Mouse (Mus musculus) adrenal gland, postnatal 10 days (tissue): ENCODE data around the gene Best1. TPM values are rescaled to one million over a fixed set of nuclear protein-coding genes. Genes with fewer than 3 reads are reported as not detected.
"Not testable (repeated sequence)": the region's sequence is repeated elsewhere in the genome, so short reads cannot be mapped to it uniquely, and the experiment has no call there.

Experiments used
- DNase-seq: peaks from one replicate; pipeline ENCODE4 v3.0.0; 2021; ENCODE audit warnings: mixed read lengths
- total RNA-seq, 2 experiments: library from RNA; stranded (reverse); gene quantifications; 2 replicates each; pipeline ENCODE4 v1.2.3; 2021

The Best1 gene
- total RNA-seq, 2 experiments from 2014 or later = 0.39 to 0.45 TPM

DNA sequence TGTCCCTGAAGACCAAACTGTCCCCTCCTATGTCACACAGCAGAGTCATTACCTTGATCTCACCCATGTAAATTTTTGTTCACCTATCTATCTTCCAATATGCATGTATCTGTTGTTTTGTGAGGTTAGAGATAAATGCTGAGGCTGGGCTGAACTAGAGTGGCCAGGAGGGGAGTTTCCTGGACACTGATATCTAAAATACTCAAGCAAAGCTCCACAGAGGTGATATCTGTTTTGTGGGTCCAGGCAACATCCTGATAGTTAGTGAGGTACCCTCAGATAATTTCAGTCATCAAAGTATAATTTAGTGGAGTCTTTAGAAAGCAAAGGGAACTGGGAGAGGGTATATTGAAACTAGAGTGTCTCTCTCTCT is 11.6 kb downstream of the Best1 start:
- no peak for DNase-seq

DNA sequence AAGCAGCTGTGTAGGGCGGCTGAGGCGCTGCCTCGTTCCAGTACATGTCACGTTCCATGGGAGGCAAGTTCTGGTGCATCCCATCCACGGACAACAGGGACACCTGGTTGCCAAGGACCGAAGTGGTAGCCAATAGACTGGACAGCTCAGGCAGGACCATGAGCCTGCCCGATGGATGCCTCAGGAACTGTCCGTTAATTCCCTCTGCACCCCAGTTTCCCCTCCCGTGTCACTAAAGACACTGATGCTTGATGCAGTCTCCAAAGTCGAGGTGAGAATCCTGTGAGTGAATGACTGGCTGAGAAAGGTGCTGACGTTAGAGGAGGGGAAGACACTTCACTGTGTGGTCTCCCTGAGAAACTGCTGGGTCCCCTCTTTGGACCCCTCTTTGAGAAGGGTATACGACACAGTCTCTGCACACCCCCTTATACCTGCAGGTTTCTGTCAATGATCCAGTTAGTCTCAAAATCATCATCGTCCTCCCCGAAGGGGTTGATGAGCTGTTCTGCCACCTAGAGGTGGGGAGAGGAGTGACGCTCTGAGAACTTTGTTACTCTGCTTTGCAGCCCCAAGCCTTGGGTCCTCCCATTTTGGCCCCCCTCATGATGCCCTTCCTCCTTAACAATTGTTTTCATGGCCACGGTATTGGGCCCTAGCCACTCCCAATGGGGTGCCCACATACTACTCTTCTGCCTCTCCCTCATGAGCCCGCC is 12.1 kb downstream of the Best1 start:
- peak; percentile 49 for DNase-seq

DNA sequence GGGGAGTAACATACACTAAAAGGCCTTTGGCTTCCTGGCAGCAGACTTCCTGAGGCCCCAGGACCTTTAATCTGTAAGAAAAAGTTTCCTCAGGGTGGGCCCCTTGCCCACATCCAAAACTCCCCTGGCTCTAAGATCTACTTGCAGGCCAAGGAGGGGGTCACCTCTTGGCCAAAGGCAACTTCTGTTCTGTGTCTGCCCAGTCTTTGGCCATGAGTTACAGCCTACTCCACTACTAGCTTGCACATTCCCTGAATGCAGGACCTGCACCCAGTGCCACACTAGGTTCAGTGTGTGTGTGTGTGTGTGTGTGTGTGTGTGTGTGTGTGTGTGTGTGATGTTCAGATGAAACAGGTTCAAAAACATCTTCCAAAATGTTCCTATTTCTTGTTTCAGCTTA is 13.8 kb downstream of the Best1 start:
- DNase-seq = no peak

GRCm38 (mm10) chr19:9987192-9987591 is 14.2 kb downstream of the Best1 start:
- no peak for DNase-seq

DNA sequence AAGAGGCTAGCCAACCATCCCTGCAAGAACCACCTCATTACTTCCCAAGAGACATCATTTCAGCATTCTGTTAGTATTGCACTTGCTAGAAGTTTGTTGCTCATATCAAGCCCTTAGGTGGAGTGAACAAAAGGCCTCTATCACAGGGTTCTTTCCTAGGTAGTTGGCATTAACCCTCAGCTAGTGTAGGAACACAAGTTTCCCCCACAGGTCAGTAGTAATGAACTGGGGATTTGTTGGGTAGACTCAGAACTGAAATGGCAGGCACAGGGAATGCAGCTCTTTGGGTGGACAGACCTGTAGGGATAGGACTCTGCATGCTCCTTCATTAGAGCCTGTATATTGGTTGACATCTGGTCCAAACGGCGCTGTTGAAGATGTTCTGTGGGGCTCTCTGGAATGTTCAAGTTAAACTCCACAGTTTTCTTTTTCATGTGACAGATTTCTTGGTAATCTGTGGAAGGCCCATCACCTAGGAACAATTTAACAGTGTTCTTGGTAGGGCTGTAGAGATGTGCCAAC is 15.5 kb downstream of the Best1 start:
- no peak for DNase-seq

- DNase-seq = no peak
Observed at GRCm38 (mm10) chr19:9985190-9985899, 16.1 kb downstream of the Best1 start.

DNA sequence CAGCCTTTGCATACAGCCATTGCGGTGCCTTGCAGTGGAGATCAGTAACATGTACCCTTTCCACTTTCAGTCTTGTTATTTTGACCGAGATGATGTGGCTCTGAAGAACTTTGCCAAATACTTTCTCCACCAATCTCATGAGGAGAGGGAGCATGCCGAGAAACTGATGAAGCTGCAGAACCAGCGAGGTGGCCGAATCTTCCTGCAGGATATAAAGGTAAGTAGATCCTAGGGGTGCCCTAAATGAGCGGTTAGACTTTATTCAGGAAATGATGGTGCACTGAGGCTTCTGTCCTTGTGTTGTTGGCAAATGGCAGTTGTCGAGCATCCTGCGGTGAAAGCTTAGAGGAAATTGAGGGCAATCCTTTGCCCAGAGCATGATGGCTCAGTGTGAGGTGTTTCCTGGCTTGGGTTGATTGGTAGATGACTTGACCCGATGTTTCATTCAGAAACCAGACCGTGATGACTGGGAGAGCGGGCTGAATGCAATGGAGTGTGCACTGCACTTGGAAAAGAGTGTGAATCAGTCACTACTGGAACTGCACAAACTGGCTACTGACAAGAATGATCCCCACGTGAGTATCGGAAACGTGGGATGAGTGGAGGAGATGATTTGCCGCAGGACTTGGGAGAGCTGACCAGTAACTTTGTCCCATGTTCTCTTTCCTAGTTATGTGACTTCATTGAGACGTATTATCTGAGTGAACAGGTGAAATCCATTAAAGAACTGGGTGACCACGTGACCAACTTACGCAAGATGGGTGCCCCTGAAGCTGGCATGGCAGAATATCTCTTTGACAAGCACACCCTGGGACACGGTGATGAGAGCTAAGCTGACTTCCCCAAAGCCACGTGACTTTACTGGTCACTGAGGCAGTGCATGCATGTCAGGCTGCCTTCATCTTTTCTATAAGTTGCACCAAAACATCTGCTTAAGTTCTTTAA is 17.1 kb downstream of the Best1 start:
- no peak for DNase-seq

DNA sequence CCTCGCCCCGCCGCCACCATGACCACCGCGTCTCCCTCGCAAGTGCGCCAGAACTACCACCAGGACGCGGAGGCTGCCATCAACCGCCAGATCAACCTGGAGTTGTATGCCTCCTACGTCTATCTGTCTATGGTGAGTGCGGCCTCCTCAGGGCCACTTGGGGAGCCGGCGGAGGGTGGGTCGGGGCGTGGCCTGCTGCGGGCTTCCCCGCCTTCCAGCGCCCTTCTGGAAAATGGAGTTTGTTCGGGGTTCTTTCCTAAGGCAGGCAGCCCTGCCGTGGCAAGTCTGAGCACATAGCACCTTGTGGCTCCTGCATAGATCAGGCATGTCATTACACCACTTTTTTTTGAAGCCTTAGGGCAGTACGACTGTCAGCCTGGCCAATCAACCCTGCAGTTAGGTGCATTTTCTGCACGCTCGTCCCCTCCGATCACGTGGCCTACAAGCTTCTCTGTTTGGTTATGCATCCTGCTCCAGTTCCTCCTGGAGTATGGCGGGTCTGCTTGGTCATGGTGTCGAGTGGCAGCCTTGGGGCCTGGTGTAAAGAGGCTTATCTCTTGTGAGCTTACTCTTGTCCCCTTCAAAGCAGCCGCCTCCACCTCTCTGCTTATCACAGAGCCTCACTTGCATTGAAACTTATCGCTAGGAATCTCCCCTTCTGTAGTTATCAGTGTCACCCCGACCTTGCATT is 18.4 kb downstream of the Best1 start:
- peak; percentile 86 for DNase-seq

- peak; percentile 98 for DNase-seq
Observed at GRCm38 (mm10) chr19:9982151-9982851, 19.1 kb downstream of the Best1 start.

DNA sequence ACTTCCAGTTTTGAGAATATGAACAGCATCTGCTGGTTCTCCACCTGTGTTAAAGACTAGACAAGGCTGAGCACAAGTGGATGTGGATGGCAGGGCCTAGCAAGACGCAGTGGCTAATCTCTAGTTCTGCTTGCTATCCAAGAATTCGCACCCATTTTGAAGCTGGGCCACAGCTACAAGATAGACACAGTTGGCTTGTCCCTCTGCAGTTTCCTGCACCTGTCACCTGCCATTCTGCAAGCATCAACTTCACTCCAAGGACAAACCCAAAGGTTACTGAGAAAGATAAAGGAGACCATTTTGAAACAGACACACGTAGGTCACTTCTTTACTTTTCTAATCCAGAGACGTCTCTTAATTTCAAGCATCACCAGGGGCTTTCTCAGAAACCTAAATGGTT is 19.8 kb downstream of the Best1 start:
- no peak for DNase-seq

GRCm38 (mm10) chr19:9980258-9980657 is 21.2 kb downstream of the Best1 start, which contains the start of gene Fth1:
Gene Fth1 (plus strand): TSS chr19:9980598.
- DNase-seq = no peak

DNA sequence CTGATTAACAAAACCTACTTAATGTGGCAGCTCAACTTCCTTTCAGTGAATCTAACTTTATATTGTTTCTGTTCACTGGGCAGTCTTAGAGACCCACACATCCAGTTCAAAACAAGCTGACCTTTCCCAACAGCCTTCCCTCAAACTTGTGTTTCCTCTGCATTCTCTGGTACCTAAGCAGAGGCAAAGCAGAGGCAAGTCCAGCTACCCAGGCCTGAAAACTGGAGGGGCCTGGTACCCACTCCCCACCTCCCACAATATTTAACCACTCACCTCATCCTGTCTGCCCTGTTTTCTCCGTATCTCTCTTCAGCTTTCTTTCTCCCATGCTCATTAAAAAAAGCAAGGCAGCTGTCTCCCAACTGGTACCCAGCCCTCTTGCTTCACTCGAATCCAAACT is 22.3 kb downstream of the Best1 start:
- no peak for DNase-seq

GRCm38 (mm10) chr19:9978431-9978951 is 22.9 kb downstream of the Best1 start:
- DNase-seq = peak; percentile 88

- DNase-seq = no peak
Observed at GRCm38 (mm10) chr19:9977085-9977484, 24.3 kb downstream of the Best1 start.

DNA sequence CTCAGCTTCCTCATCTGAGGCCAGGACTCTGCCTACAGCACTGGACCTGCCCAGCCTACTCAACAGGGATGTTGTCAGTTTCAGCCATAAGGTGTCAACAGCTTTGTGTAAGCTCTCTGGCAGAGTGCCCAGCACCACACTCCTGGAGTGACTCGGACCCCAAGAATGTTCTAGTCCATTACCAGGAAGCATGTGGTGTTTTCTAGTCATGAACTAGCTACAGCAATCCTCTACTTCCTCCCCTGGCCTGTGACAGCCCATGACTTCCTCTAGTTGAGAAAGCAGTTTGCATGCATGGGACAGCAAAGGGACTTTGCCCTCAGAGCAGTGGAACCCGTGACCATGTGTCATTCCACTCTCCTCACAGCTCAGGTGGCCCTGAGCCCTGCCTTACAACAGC is 26.6 kb downstream of the Best1 start:
- DNase-seq = not testable (repeated sequence)

DNA sequence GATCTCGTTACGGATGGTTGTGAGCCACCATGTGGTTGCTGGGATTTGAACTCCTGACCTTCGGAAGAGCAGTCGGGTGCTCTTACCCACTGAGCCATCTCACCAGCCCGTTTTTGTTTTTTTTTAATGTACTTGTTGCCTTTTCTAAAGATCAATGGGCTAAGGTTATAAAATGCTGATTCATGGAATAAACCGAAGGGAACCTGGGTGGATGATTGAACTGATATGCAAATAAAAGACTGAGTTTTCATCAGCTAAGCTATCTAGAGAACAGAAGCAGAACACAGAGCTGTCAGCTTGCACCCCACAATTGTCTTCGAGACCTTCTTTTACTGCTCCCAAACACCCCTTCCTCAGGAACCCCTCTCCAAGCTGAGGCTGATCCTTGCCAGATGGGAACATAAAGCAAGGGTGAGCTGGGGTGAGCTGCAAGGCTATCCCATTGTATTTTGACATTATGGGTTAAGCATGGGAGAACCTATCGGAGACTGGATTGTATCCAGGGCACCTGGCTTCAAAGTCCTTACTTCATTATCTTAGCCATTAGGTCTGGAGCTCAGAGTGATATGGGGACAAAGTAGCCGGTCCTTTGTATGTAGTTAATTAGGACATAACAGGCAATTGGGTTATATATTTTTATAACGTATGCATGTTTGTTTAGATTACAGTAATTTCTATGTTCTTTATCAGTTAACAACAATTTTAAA is 33.2 kb downstream of the Best1 start:
- no peak for DNase-seq

DNA sequence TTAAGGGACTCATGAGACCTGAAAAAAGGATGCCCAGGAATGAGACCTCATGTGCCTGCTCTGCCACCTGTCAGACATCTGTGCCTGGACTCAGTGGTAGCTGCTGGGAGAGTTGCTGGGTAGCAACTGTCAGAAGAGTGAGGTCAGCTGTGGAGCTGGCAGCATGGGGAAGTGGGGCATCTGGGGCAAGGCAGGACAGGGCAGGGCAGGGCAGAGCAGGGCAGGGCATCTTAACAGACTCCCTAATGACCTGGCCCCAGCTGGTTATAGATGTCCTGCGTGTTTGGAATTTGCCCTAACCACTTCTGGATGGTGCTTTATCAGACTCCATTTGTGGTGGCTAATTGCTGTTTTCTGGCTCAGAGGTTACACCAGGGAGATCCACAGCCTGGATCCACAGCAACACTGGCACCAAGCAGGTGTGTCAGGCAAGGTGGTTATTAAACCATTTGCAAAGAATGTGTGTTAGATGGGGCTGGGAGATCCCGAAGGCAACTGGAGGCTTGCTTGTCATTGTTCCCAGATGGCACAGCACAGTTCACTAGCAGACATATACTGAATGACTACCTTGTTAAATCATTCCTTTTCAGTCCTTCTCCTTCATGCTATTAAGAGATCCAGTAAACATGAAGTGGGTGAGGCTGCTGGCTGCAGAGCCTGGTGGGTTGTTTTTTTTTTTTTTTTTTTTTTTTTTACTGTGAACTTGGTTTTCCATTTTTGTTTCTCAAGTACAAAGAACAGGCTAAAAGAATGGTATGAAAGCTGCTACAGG is 35.2 kb downstream of the Best1 start:
- DNase-seq = no peak

- DNase-seq = no peak
Observed at GRCm38 (mm10) chr19:9964205-9964916, 37.1 kb downstream of the Best1 start.

GRCm38 (mm10) chr19:9960769-9961168 is 40.7 kb downstream of the Best1 start:
- no peak for DNase-seq
